Mouse (Mus musculus): ENCODE data around the gene Chst12. TPM values are rescaled to one million over a fixed set of nuclear protein-coding genes. Genes with fewer than 3 reads are reported as not detected.
"Not testable (repeated sequence)": the region's sequence is repeated elsewhere in the genome, so short reads cannot be mapped to it uniquely, and the experiment has no call there.

The Chst12 gene
- total RNA-seq (2014; rRNA removed) (11.0 and 15.8 TPM in 2 replicates), polyA plus RNA-seq (2015; fragmentation: Nextera tagmentation; extraction: Ambion mirVana) (21.8 and 27.3 TPM in 2 replicates)

GRCm38 (mm10) chr5:140505208-140505780 is at the start of gene Chst12:
TSS of gene Chst12 (plus strand) at chr5:140505550.
- Histone ChIP-seq H3K4me3 (ENCODE audit: low read depth, low read length) (peak within 1 kb of the TSS; percentile 56), H3K27ac (ENCODE audit: low read depth, low read length) (peak within 1 kb of the TSS; percentile 45), H3K9ac (replicated peaks; ENCODE audit: low read length, poor library complexity, severe bottlenecking) (peak within 1 kb of the TSS; percentile 51), H3K27me3 (ENCODE audit: insufficient read depth, low read length) (no peaks in the 10 kb centered on the region; the same call in 1 of the 2 replicates), H3K4me2 (ENCODE audit: low read depth, low read length, poor library complexity, severe bottlenecking) (peak within 1 kb of the TSS; percentile 67), H3K9me3 (ENCODE audit: low read length) (no peaks in the 10 kb centered on the region), H3K36me3 (ENCODE audit: insufficient read depth, low read length) (no peaks in the 10 kb centered on the region), H3K4me1 (ENCODE audit: insufficient read depth, low read length) (peaks cover 7% of the 10 kb centered on the region; the same call in 1 of the 2 replicates)
- ATAC-seq (ENCODE audit: low FRiP score): peak; percentile 96
- DNase-seq (ENCODE audit: low spot score): peak; percentile 99
- 0% methylated on average over 33 of the region's 38 CpGs for WGBS
- TF ChIP-seq CTCF (IDR thresholded peaks at IDR 0.05): 0 out of 2 replicates have a peak, but pooled peaks have one; percentile 18

- no peaks in the 10 kb centered on the region for H3K27me3 ChIP-seq (ENCODE audit: insufficient read depth, low read length)
- no peak overlapping the region for H3K4me2 ChIP-seq (ENCODE audit: low read depth, low read length, poor library complexity, severe bottlenecking)
- no peak overlapping the region for H3K4me3 ChIP-seq (ENCODE audit: low read depth, low read length)
- ATAC-seq (ENCODE audit: low FRiP score) (no peak), DNase-seq (ENCODE audit: low spot score) (no peak)
- H3K9ac ChIP-seq (replicated peaks; ENCODE audit: low read length, poor library complexity, severe bottlenecking): no peak overlapping the region
- no peaks in the 10 kb centered on the region for H3K36me3 ChIP-seq (ENCODE audit: insufficient read depth, low read length)
- H3K27ac ChIP-seq (ENCODE audit: low read depth, low read length): no peak overlapping the region
- 88% methylated on average over 3 of the region's 3 CpGs for WGBS
- no peaks in the 10 kb centered on the region for H3K4me1 ChIP-seq (ENCODE audit: insufficient read depth, low read length)
- no peaks in the 10 kb centered on the region for H3K9me3 ChIP-seq (ENCODE audit: low read length)
- no peak for TF ChIP-seq CTCF (IDR thresholded peaks at IDR 0.05)
These were observed 43.9 kb upstream of the Chst12 start for GRCm38 (mm10) chr5:140461476-140461875.

- H3K4me1 ChIP-seq (ENCODE audit: insufficient read depth, low read length); H3K27ac ChIP-seq (ENCODE audit: low read depth, low read length); H3K36me3 ChIP-seq (ENCODE audit: insufficient read depth, low read length); DNase-seq (ENCODE audit: low spot score); H3K9ac ChIP-seq (replicated peaks; ENCODE audit: low read length, poor library complexity, severe bottlenecking); H3K4me3 ChIP-seq (ENCODE audit: low read depth, low read length); H3K27me3 ChIP-seq (ENCODE audit: insufficient read depth, low read length); H3K4me2 ChIP-seq (ENCODE audit: low read depth, low read length, poor library complexity, severe bottlenecking); ATAC-seq (ENCODE audit: low FRiP score); H3K9me3 ChIP-seq (ENCODE audit: low read length): not testable (repeated sequence)
- WGBS: 91% methylated on average over 2 of the region's 2 CpGs
These were observed 42.2 kb upstream of the Chst12 start for GRCm38 (mm10) chr5:140463151-140463550.

GRCm38 (mm10) chr5:140464943-140465342 is 40.4 kb upstream of the Chst12 start:
- DNase-seq (ENCODE audit: low spot score) (no peak), ATAC-seq (ENCODE audit: low FRiP score) (no peak)
- H3K36me3 ChIP-seq (ENCODE audit: insufficient read depth, low read length): no peaks in the 10 kb centered on the region
- H3K9ac ChIP-seq (replicated peaks; ENCODE audit: low read length, poor library complexity, severe bottlenecking): no peak overlapping the region
- no peaks in the 10 kb centered on the region for H3K9me3 ChIP-seq (ENCODE audit: low read length)
- H3K27me3 ChIP-seq (ENCODE audit: insufficient read depth, low read length): no peaks in the 10 kb centered on the region
- TF ChIP-seq CTCF (IDR thresholded peaks at IDR 0.05): no peak
- 73% methylated on average over 2 of the region's 2 CpGs for WGBS
- no peaks in the 10 kb centered on the region for H3K4me1 ChIP-seq (ENCODE audit: insufficient read depth, low read length)
- H3K4me2 ChIP-seq (ENCODE audit: low read depth, low read length, poor library complexity, severe bottlenecking): no peak overlapping the region
- no peak overlapping the region for H3K27ac ChIP-seq (ENCODE audit: low read depth, low read length)
- no peak overlapping the region for H3K4me3 ChIP-seq (ENCODE audit: low read depth, low read length)

GRCm38 (mm10) chr5:140472336-140472735 is 33.0 kb upstream of the Chst12 start:
- 84% methylated on average over 3 of the region's 3 CpGs for WGBS
- DNase-seq (ENCODE audit: low spot score): no peak
- Histone ChIP-seq H3K9me3 (ENCODE audit: low read length) (no peaks in the 10 kb centered on the region), H3K36me3 (ENCODE audit: insufficient read depth, low read length) (no peaks in the 10 kb centered on the region), H3K9ac (replicated peaks; ENCODE audit: low read length, poor library complexity, severe bottlenecking) (no peak overlapping the region), H3K4me3 (ENCODE audit: low read depth, low read length) (no peak overlapping the region), H3K4me2 (ENCODE audit: low read depth, low read length, poor library complexity, severe bottlenecking) (no peak overlapping the region), H3K27ac (ENCODE audit: low read depth, low read length) (no peak overlapping the region), H3K4me1 (ENCODE audit: insufficient read depth, low read length) (no peaks in the 10 kb centered on the region), H3K27me3 (ENCODE audit: insufficient read depth, low read length) (no peaks in the 10 kb centered on the region)
- no peak for ATAC-seq (ENCODE audit: low FRiP score)
- peak; percentile 35; the same call in 1 of the 2 replicates for TF ChIP-seq CTCF (IDR thresholded peaks at IDR 0.05)

- Histone ChIP-seq H3K9ac (replicated peaks; ENCODE audit: low read length, poor library complexity, severe bottlenecking) (no peak overlapping the region), H3K27ac (ENCODE audit: low read depth, low read length) (no peak overlapping the region), H3K9me3 (ENCODE audit: low read length) (no peaks in the 10 kb centered on the region), H3K36me3 (ENCODE audit: insufficient read depth, low read length) (no peaks in the 10 kb centered on the region), H3K4me3 (ENCODE audit: low read depth, low read length) (no peak overlapping the region), H3K4me2 (ENCODE audit: low read depth, low read length, poor library complexity, severe bottlenecking) (no peak overlapping the region), H3K27me3 (ENCODE audit: insufficient read depth, low read length) (no peaks in the 10 kb centered on the region), H3K4me1 (ENCODE audit: insufficient read depth, low read length) (no peaks in the 10 kb centered on the region)
- TF ChIP-seq CTCF (IDR thresholded peaks at IDR 0.05): no peak
- 79% methylated on average over 4 of the region's 4 CpGs for WGBS
- no peak for ATAC-seq (ENCODE audit: low FRiP score)
- no peak for DNase-seq (ENCODE audit: low spot score)
These were observed 23.9 kb upstream of the Chst12 start for GRCm38 (mm10) chr5:140481458-140481857.

All from midbrain, postnatal 0 days (tissue).